Mouse (Mus musculus) kidney, adult 8-10 months (tissue): ENCODE measurements around the gene Mog.
A peak's percentile ranks its signal among the peaks of the same experiment; 100 is the strongest.
"Not testable (repeated sequence)": the region's sequence is repeated elsewhere in the genome, so short reads cannot be mapped to it uniquely, and the experiment has no call there.

Experiments
- DNase-seq, 2 experiments: peaks; one replicate each; pipeline ENCODE4 v3.0.0; 2022

Mog gene

GRCm38 (mm10) chr17:37044651-37045244 lies 21.6 kb upstream of the Mog start:
- peak in 1 of 2 experiments; percentile 4 for DNase-seq

GRCm38 (mm10) chr17:37039127-37039894 lies 16.1 kb upstream of the Mog start:
- no peak for DNase-seq

GRCm38 (mm10) chr17:37029162-37029561 lies 6.0 kb upstream of the Mog start:
- no peak for DNase-seq

GRCm38 (mm10) chr17:37028683-37029120 lies 5.5 kb upstream of the Mog start:
- DNase-seq = peak; percentile 81 to 88

- DNase-seq = no peak
Measured at GRCm38 (mm10) chr17:37028212-37028611, 5.0 kb upstream of the Mog start.

- no peak for DNase-seq
Measured at GRCm38 (mm10) chr17:37027486-37027885, 4.3 kb upstream of the Mog start.

- DNase-seq = no peak
Measured at GRCm38 (mm10) chr17:37026425-37026824, 3.2 kb upstream of the Mog start.

GRCm38 (mm10) chr17:37019242-37019641 lies 4.0 kb downstream of the Mog start:
- not testable (repeated sequence) for DNase-seq

GRCm38 (mm10) chr17:37018328-37018727 lies 4.9 kb downstream of the Mog start:
- DNase-seq = no peak

- DNase-seq = no peak
Measured at GRCm38 (mm10) chr17:37016333-37016732, 6.9 kb downstream of the Mog start.

- no peak for DNase-seq
Measured at GRCm38 (mm10) chr17:37012141-37012540, 11.1 kb downstream of the Mog start.

GRCm38 (mm10) chr17:37011719-37012118 lies 11.5 kb downstream of the Mog start:
- DNase-seq = no peak

GRCm38 (mm10) chr17:37009460-37010042 lies 13.6 kb downstream of the Mog start:
- DNase-seq = no peak

GRCm38 (mm10) chr17:37008161-37008560 lies 15.0 kb downstream of the Mog start:
- DNase-seq = peak; percentile 10 to 12

- DNase-seq = no peak
Measured at GRCm38 (mm10) chr17:37003366-37003765, 19.8 kb downstream of the Mog start.

- DNase-seq = peak; percentile 44 to 53
Measured at GRCm38 (mm10) chr17:37002364-37003330, 20.6 kb downstream of the Mog start.

GRCm38 (mm10) chr17:37000863-37001262 lies 22.3 kb downstream of the Mog start, which contains the start of gene Zfp57:
Gene Zfp57, plus strand, starts transcription at chr17:37001163.
- no peak for DNase-seq

- no peak for DNase-seq
Measured at GRCm38 (mm10) chr17:36998477-36998876, 24.7 kb downstream of the Mog start.

- peak; percentile 40 to 84 for DNase-seq
Measured at GRCm38 (mm10) chr17:36997033-36997735, 26.0 kb downstream of the Mog start.

- no peak for DNase-seq
Measured at GRCm38 (mm10) chr17:36995448-36995847, 27.8 kb downstream of the Mog start.

- DNase-seq = no peak
Measured at GRCm38 (mm10) chr17:36994528-36994927, 28.7 kb downstream of the Mog start.

- DNase-seq = no peak
Measured at GRCm38 (mm10) chr17:36993770-36994325, 29.4 kb downstream of the Mog start.
